Mouse (Mus musculus): Measurements from ENCODE around the gene Pes1. TPM values are rescaled to one million over a fixed set of nuclear protein-coding genes. Genes with fewer than 3 reads are reported as not detected.

Pes1 gene
- polyA plus RNA-seq, 1 experiment from 2014 or later = 59.1 TPM

GRCm38 (mm10) chr11:3993914-3994313 is 30.1 kb downstream of the Pes1 start:
- no peak overlapping the region for H3K4me2 ChIP-seq (ENCODE audit: low read length)
- ATAC-seq = no peak
- H3K4me1 ChIP-seq (ENCODE audit: control insufficient read depth, insufficient read depth, low read length) = no peaks in the 10 kb centered on the region; the same call in 1 of the 2 replicates
- no peak overlapping the region for H3K27ac ChIP-seq (ENCODE audit: low read length)
- no peaks in the 10 kb centered on the region for H3K36me3 ChIP-seq (ENCODE audit: control insufficient read depth, insufficient read depth, low read length)
- no peak overlapping the region for H3K4me3 ChIP-seq (ENCODE audit: low read depth, low read length)
- WGBS = 80% methylated on average over 6 of the region's 6 CpGs
- no peak overlapping the region for H3K9ac ChIP-seq (ENCODE audit: low read depth, low read length)
- peaks cover 22% of the 10 kb centered on the region for H3K27me3 ChIP-seq (ENCODE audit: control insufficient read depth, insufficient read depth, low read depth, low read length)
- H3K9me3 ChIP-seq (replicated peaks; ENCODE audit: control insufficient read depth, low read length, poor library complexity, severe bottlenecking) = no peaks in the 10 kb centered on the region

GRCm38 (mm10) chr11:3995511-3995910 is 31.7 kb downstream of the Pes1 start:
- no peak overlapping the region for H3K9ac ChIP-seq (ENCODE audit: low read depth, low read length)
- no peaks in the 10 kb centered on the region for H3K36me3 ChIP-seq (ENCODE audit: control insufficient read depth, insufficient read depth, low read length)
- 94% methylated on average over 5 of the region's 5 CpGs for WGBS
- no peak for ATAC-seq
- no peaks in the 10 kb centered on the region for H3K9me3 ChIP-seq (replicated peaks; ENCODE audit: control insufficient read depth, low read length, poor library complexity, severe bottlenecking)
- no peak overlapping the region for H3K27ac ChIP-seq (ENCODE audit: low read length)
- no peak overlapping the region for H3K4me3 ChIP-seq (ENCODE audit: low read depth, low read length)
- H3K4me1 ChIP-seq (ENCODE audit: control insufficient read depth, insufficient read depth, low read length) = no peaks in the 10 kb centered on the region; the same call in 1 of the 2 replicates
- no peak overlapping the region for H3K4me2 ChIP-seq (ENCODE audit: low read length)
- H3K27me3 ChIP-seq (ENCODE audit: control insufficient read depth, insufficient read depth, low read depth, low read length) = peaks cover 37% of the 10 kb centered on the region

- ATAC-seq = no peak
- Histone ChIP-seq H3K27me3 (ENCODE audit: control insufficient read depth, insufficient read depth, low read depth, low read length) (peaks cover 37% of the 10 kb centered on the region), H3K36me3 (ENCODE audit: control insufficient read depth, insufficient read depth, low read length) (no peaks in the 10 kb centered on the region)
Measured at GRCm38 (mm10) chr11:3996840-3997239, 33.1 kb downstream of the Pes1 start.

GRCm38 (mm10) chr11:3997978-3998720 is 34.4 kb downstream of the Pes1 start:
- H3K36me3 ChIP-seq (ENCODE audit: control insufficient read depth, insufficient read depth, low read length) = no peaks in the 10 kb centered on the region
- peak overlapping the region; percentile 11; the same call in 1 of the 2 replicates for H3K9ac ChIP-seq (ENCODE audit: low read depth, low read length)
- H3K27ac ChIP-seq (ENCODE audit: low read length) = no peak overlapping the region
- peak overlapping the region; percentile 50 for H3K4me2 ChIP-seq (ENCODE audit: low read length)
- no peaks in the 10 kb centered on the region for H3K9me3 ChIP-seq (replicated peaks; ENCODE audit: control insufficient read depth, low read length, poor library complexity, severe bottlenecking)
- peak overlapping the region; percentile 28 for H3K4me3 ChIP-seq (ENCODE audit: low read depth, low read length)
- H3K27me3 ChIP-seq (ENCODE audit: control insufficient read depth, insufficient read depth, low read depth, low read length) = peaks cover 37% of the 10 kb centered on the region
- H3K4me1 ChIP-seq (ENCODE audit: control insufficient read depth, insufficient read depth, low read length) = no peaks in the 10 kb centered on the region; the same call in 1 of the 2 replicates
- WGBS = 7% methylated on average over 65 of the region's 66 CpGs
- ATAC-seq = no peak

More at GRCm38 (mm10) chr11:3996840-3997239, 33.1 kb downstream of the Pes1 start:
- Histone ChIP-seq H3K9me3 (replicated peaks; ENCODE audit: control insufficient read depth, low read length, poor library complexity, severe bottlenecking) (no peaks in the 10 kb centered on the region), H3K27ac (ENCODE audit: low read length) (no peak overlapping the region), H3K4me3 (ENCODE audit: low read depth, low read length) (no peak overlapping the region), H3K9ac (ENCODE audit: low read depth, low read length) (no peak overlapping the region), H3K4me2 (ENCODE audit: low read length) (no peak overlapping the region), H3K4me1 (ENCODE audit: control insufficient read depth, insufficient read depth, low read length) (no peaks in the 10 kb centered on the region; the same call in 1 of the 2 replicates)
- WGBS = 84% methylated on average over 3 of the region's 3 CpGs

GRCm38 (mm10) chr11:3999547-3999946 is 35.8 kb downstream of the Pes1 start:
- H3K27ac ChIP-seq (ENCODE audit: low read length) = no peak overlapping the region
- H3K4me3 ChIP-seq (ENCODE audit: low read depth, low read length) = no peak overlapping the region
- 87% methylated on average over 5 of the region's 5 CpGs for WGBS
- no peak overlapping the region for H3K9ac ChIP-seq (ENCODE audit: low read depth, low read length)
- no peaks in the 10 kb centered on the region for H3K9me3 ChIP-seq (replicated peaks; ENCODE audit: control insufficient read depth, low read length, poor library complexity, severe bottlenecking)
- peaks cover 37% of the 10 kb centered on the region for H3K27me3 ChIP-seq (ENCODE audit: control insufficient read depth, insufficient read depth, low read depth, low read length)
- ATAC-seq = no peak
- no peak overlapping the region for H3K4me2 ChIP-seq (ENCODE audit: low read length)
- H3K36me3 ChIP-seq (ENCODE audit: control insufficient read depth, insufficient read depth, low read length) = no peaks in the 10 kb centered on the region
- H3K4me1 ChIP-seq (ENCODE audit: control insufficient read depth, insufficient read depth, low read length) = no peaks in the 10 kb centered on the region; the same call in 1 of the 2 replicates

GRCm38 (mm10) chr11:4001603-4002002 is 37.8 kb downstream of the Pes1 start:
- Histone ChIP-seq H3K27me3 (ENCODE audit: control insufficient read depth, insufficient read depth, low read depth, low read length) (peaks cover 36% of the 10 kb centered on the region), H3K27ac (ENCODE audit: low read length) (no peak overlapping the region), H3K4me2 (ENCODE audit: low read length) (no peak overlapping the region), H3K9ac (ENCODE audit: low read depth, low read length) (no peak overlapping the region), H3K4me1 (ENCODE audit: control insufficient read depth, insufficient read depth, low read length) (no peaks in the 10 kb centered on the region; the same call in 1 of the 2 replicates), H3K36me3 (ENCODE audit: control insufficient read depth, insufficient read depth, low read length) (no peaks in the 10 kb centered on the region), H3K4me3 (ENCODE audit: low read depth, low read length) (no peak overlapping the region), H3K9me3 (replicated peaks; ENCODE audit: control insufficient read depth, low read length, poor library complexity, severe bottlenecking) (no peaks in the 10 kb centered on the region)
- 3% methylated on average over 5 of the region's 5 CpGs for WGBS
- ATAC-seq = peak; percentile 42; the same call in 1 of the 2 replicates

- Histone ChIP-seq H3K36me3 (ENCODE audit: control insufficient read depth, insufficient read depth, low read length) (no peaks in the 10 kb centered on the region), H3K9ac (ENCODE audit: low read depth, low read length) (no peak overlapping the region), H3K4me3 (ENCODE audit: low read depth, low read length) (no peak overlapping the region), H3K9me3 (replicated peaks; ENCODE audit: control insufficient read depth, low read length, poor library complexity, severe bottlenecking) (no peaks in the 10 kb centered on the region), H3K27ac (ENCODE audit: low read length) (no peak overlapping the region), H3K4me1 (ENCODE audit: control insufficient read depth, insufficient read depth, low read length) (no peaks in the 10 kb centered on the region), H3K27me3 (ENCODE audit: control insufficient read depth, insufficient read depth, low read depth, low read length) (peaks cover 2% of the 10 kb centered on the region; the same call in 1 of the 2 replicates), H3K4me2 (ENCODE audit: low read length) (no peak overlapping the region)
- WGBS = 79% methylated on average over 5 of the region's 5 CpGs
- no peak for ATAC-seq
Measured at GRCm38 (mm10) chr11:4005220-4005805, 41.5 kb downstream of the Pes1 start.

- no peak for ATAC-seq
- H3K27ac ChIP-seq (ENCODE audit: low read length) = no peak overlapping the region
- no peaks in the 10 kb centered on the region for H3K4me1 ChIP-seq (ENCODE audit: control insufficient read depth, insufficient read depth, low read length)
- H3K36me3 ChIP-seq (ENCODE audit: control insufficient read depth, insufficient read depth, low read length) = no peaks in the 10 kb centered on the region
- no peak overlapping the region for H3K4me2 ChIP-seq (ENCODE audit: low read length)
- WGBS = 88% methylated on average over 3 of the region's 3 CpGs
- H3K4me3 ChIP-seq (ENCODE audit: low read depth, low read length) = no peak overlapping the region
- no peak overlapping the region for H3K9ac ChIP-seq (ENCODE audit: low read depth, low read length)
- no peaks in the 10 kb centered on the region for H3K9me3 ChIP-seq (replicated peaks; ENCODE audit: control insufficient read depth, low read length, poor library complexity, severe bottlenecking)
- H3K27me3 ChIP-seq (ENCODE audit: control insufficient read depth, insufficient read depth, low read depth, low read length) = no peaks in the 10 kb centered on the region
Measured at GRCm38 (mm10) chr11:4006462-4006861, 42.7 kb downstream of the Pes1 start.

- Histone ChIP-seq H3K9me3 (replicated peaks; ENCODE audit: control insufficient read depth, low read length, poor library complexity, severe bottlenecking) (no peaks in the 10 kb centered on the region), H3K27me3 (ENCODE audit: control insufficient read depth, insufficient read depth, low read depth, low read length) (no peaks in the 10 kb centered on the region), H3K4me2 (ENCODE audit: low read length) (no peak overlapping the region), H3K4me3 (ENCODE audit: low read depth, low read length) (no peak overlapping the region), H3K27ac (ENCODE audit: low read length) (no peak overlapping the region), H3K4me1 (ENCODE audit: control insufficient read depth, insufficient read depth, low read length) (no peaks in the 10 kb centered on the region), H3K9ac (ENCODE audit: low read depth, low read length) (no peak overlapping the region), H3K36me3 (ENCODE audit: control insufficient read depth, insufficient read depth, low read length) (no peaks in the 10 kb centered on the region)
- 35% methylated on average over 1 of the region's 1 CpGs for WGBS
- ATAC-seq = no peak
Measured at GRCm38 (mm10) chr11:4012616-4013015, 48.8 kb downstream of the Pes1 start.

Data from midbrain, embryonic 16.5 days (tissue).